8 mouse cellular contexts compared by ENCODE assay signal in genomic region chr7:110237837-110238451, GRCm38 (mm10). TPM values are rescaled to one million over a fixed set of nuclear protein-coding genes. Genes with fewer than 3 reads are reported as not detected.
DNase-seq lines count a peak whose midpoint lies in the region; ATAC-seq and TF ChIP-seq lines count a peak whose summit lies in the region.

No protein-coding gene starts in this region.

- H3K9me3 ChIP-seq in lung, embryonic 16.5 days (ENCODE audit: control insufficient read depth, low read length), result no peaks in the 10 kb centered on the region
- no peaks in the 10 kb centered on the region for H3K9me3 ChIP-seq in hindbrain, embryonic 15.5 days
- no peaks in the 10 kb centered on the region for H3K9me3 ChIP-seq in midbrain, postnatal 0 days (ENCODE audit: low read length)

- H3K27me3 ChIP-seq in lung, embryonic 16.5 days (ENCODE audit: control insufficient read depth, insufficient read depth, low read depth, low read length), result no peaks in the 10 kb centered on the region
- H3K27me3 ChIP-seq in hindbrain, embryonic 15.5 days, result no peaks in the 10 kb centered on the region
- no peaks in the 10 kb centered on the region for H3K27me3 ChIP-seq in midbrain, postnatal 0 days (ENCODE audit: insufficient read depth, low read length)

- ATAC-seq in lung, embryonic 16.5 days (ENCODE audit: low read depth), result peak; percentile 77
- ATAC-seq in hindbrain, embryonic 15.5 days (ENCODE audit: low FRiP score, low read depth), result peak; percentile 56; the same call in 1 of the 2 replicates
- ATAC-seq in midbrain, postnatal 0 days (ENCODE audit: low FRiP score), result no peak; the same call in 1 of the 2 replicates
- ATAC-seq in monocyte, adult 5-6 weeks (replicated peaks; ENCODE audit: insufficient number of reproducible peaks, low FRiP score, low TSS enrichment, poor library complexity, severe bottlenecking), result no peak

- peak overlapping the region; percentile 1; the same call in 1 of the 2 replicates for H3K4me2 ChIP-seq in lung, embryonic 16.5 days (ENCODE audit: low read depth, low read length)
- H3K4me2 ChIP-seq in hindbrain, embryonic 15.5 days, result no peak overlapping the region
- no peak overlapping the region for H3K4me2 ChIP-seq in midbrain, postnatal 0 days (ENCODE audit: low read depth, low read length, poor library complexity, severe bottlenecking)

- no peak for DNase-seq in lung, adult 18-20 months
- DNase-seq in midbrain, postnatal 0 days (ENCODE audit: low spot score), result peak; percentile 56
- no peak for DNase-seq in spleen, postnatal 4 days (ENCODE audit: low spot score in 2 of 2)
- DNase-seq in right cerebral cortex, adult 18-20 months, result no peak

- no peaks in the 10 kb centered on the region for H3K36me3 ChIP-seq in lung, embryonic 16.5 days (ENCODE audit: control insufficient read depth, insufficient read depth, low read length)
- no peaks in the 10 kb centered on the region for H3K36me3 ChIP-seq in hindbrain, embryonic 15.5 days
- H3K36me3 ChIP-seq in midbrain, postnatal 0 days (ENCODE audit: insufficient read depth, low read length), result no peaks in the 10 kb centered on the region

- H3K27ac ChIP-seq in lung, embryonic 16.5 days (ENCODE audit: low read length), result peak overlapping the region; percentile 61
- peak overlapping the region; percentile 56 for H3K27ac ChIP-seq in cortical plate, adult 2 months (ENCODE audit: insufficient read depth, low read length)
- H3K27ac ChIP-seq in hindbrain, embryonic 15.5 days (replicated peaks), result peak overlapping the region; percentile 50
- 0 out of 2 replicates have a peak overlapping the region, but pooled peaks have one; percentile 14 for H3K27ac ChIP-seq in midbrain, postnatal 0 days (ENCODE audit: low read depth, low read length)

- no peak for TF ChIP-seq CTCF in cortical plate, adult 2 months (IDR thresholded peaks at IDR 0.05; ENCODE audit: extremely low read depth, insufficient read depth, low read length)
- TF ChIP-seq CTCF in midbrain, postnatal 0 days (IDR thresholded peaks at IDR 0.05), result no peak

- no peak for TF ChIP-seq POLR2A in cortical plate, adult 2 months (IDR thresholded peaks at IDR 0.05; ENCODE audit: extremely low read depth, insufficient read depth, low read length)

- H3K4me1 ChIP-seq in lung, embryonic 16.5 days (replicated peaks; ENCODE audit: control insufficient read depth, insufficient read depth, low read length), result peaks cover 14% of the 10 kb centered on the region
- no peaks in the 10 kb centered on the region; the same call in 1 of the 2 replicates for H3K4me1 ChIP-seq in cortical plate, adult 2 months (ENCODE audit: control insufficient read depth, insufficient read depth, low read length)
- 0 out of 2 replicates have a peak, but pooled peaks cover 4% of the 10 kb centered on the region for H3K4me1 ChIP-seq in hindbrain, embryonic 15.5 days (replicated peaks)
- H3K4me1 ChIP-seq in midbrain, postnatal 0 days (ENCODE audit: insufficient read depth, low read length), result no peaks in the 10 kb centered on the region

- 38% methylated on average over 2 of the region's 2 CpGs for WGBS in lung, embryonic 16.5 days
- WGBS in hindbrain, embryonic 15.5 days, result 39% methylated on average over 2 of the region's 2 CpGs
- 29% methylated on average over 2 of the region's 2 CpGs for WGBS in midbrain, postnatal 0 days

- H3K9ac ChIP-seq in lung, embryonic 16.5 days (ENCODE audit: low read length), result no peak overlapping the region
- no peak overlapping the region for H3K9ac ChIP-seq in hindbrain, embryonic 15.5 days
- H3K9ac ChIP-seq in midbrain, postnatal 0 days (replicated peaks; ENCODE audit: low read length, poor library complexity, severe bottlenecking), result 0 out of 2 replicates have a peak overlapping the region, but pooled peaks have one; percentile 9

- H3K4me3 ChIP-seq in lung, embryonic 16.5 days (ENCODE audit: low read length), result no peak overlapping the region
- H3K4me3 ChIP-seq in cortical plate, adult 2 months (ENCODE audit: insufficient read depth, low read length), result no peak overlapping the region
- no peak overlapping the region for H3K4me3 ChIP-seq in hindbrain, embryonic 15.5 days
- no peak overlapping the region for H3K4me3 ChIP-seq in midbrain, postnatal 0 days (ENCODE audit: low read depth, low read length)

RNA-seq across cellular contexts. Expression of gene Swap70, which starts 16.4 kb away (rescaled TPM):
- 39.4 and 40.6 TPM in 2 replicates for polyA plus RNA-seq in lung, embryonic 16.5 days (2015; fragmentation: Nextera tagmentation; extraction: Ambion mirVana)
- polyA plus RNA-seq in cortical plate, adult 2 months (2012; rRNA removed), result 9.8 and 10.5 TPM in 2 replicates
- 10.1 and 11.1 TPM in 2 replicates for polyA plus RNA-seq in hindbrain, embryonic 15.5 days (2015; fragmentation: Nextera tagmentation; extraction: Ambion mirVana)
- 7.3 and 11.4 TPM in 2 replicates for total RNA-seq in midbrain, postnatal 0 days (2014; rRNA removed)
- 6.3 and 7.0 TPM in 2 replicates for polyA plus RNA-seq in midbrain, postnatal 0 days (2015; fragmentation: Nextera tagmentation; extraction: Ambion mirVana)
- 76.0 to 118 TPM (median 83.2 TPM) in 3 replicates for total RNA-seq in monocyte, adult 5-6 weeks (2017)

Comparison
In these comparisons a context has a peak if more than half of its experiments do, and no peak if none do; other contexts are left out.
1. ATAC-seq: peak in lung, embryonic 16.5 days (single experiment) and hindbrain, embryonic 15.5 days (single experiment); none in midbrain, postnatal 0 days (single experiment) and monocyte, adult 5-6 weeks (single experiment).
2. Peak in every context shown above with its lines, with median percentiles within 50 percentile points of each other: H3K27ac ChIP-seq.